Mouse (Mus musculus): ENCODE results near the gene B4galt7. TPM values are rescaled to one million over a fixed set of nuclear protein-coding genes. Genes with fewer than 3 reads are reported as not detected.
A peak's percentile ranks its signal among the peaks of the same experiment; 100 is the strongest.

Gene B4galt7
- total and polyA plus RNA-seq, 2 experiments from 2014 or later, result 15.7 to 37.6 TPM

GRCm38 (mm10) chr13:55600657-55601056, 961 bp downstream of the B4galt7 start:
- H3K9ac ChIP-seq (replicated peaks; ENCODE audit: low read depth, low read length), result peak overlapping the region; percentile 80
- ATAC-seq (ENCODE audit: insufficient read depth, low read depth), result no peak
- no peak overlapping the region for H3K27ac ChIP-seq (ENCODE audit: low read depth)
- DNase-seq (ENCODE audit: low spot score), result no peak
- H3K27me3 ChIP-seq (ENCODE audit: control insufficient read depth, insufficient read depth, low read length), result no peaks in the 10 kb centered on the region
- no peaks in the 10 kb centered on the region for H3K9me3 ChIP-seq (replicated peaks; ENCODE audit: control insufficient read depth, low read length)
- WGBS, result 14% methylated on average over 9 of the region's 9 CpGs
- H3K36me3 ChIP-seq (replicated peaks; ENCODE audit: control insufficient read depth, insufficient read depth, low read length), result peaks cover 30% of the 10 kb centered on the region
- H3K4me3 ChIP-seq (ENCODE audit: low read depth, low read length), result peak overlapping the region; percentile 88
- peak overlapping the region; percentile 92 for H3K4me2 ChIP-seq (ENCODE audit: low read depth, low read length)
- peaks cover 11% of the 10 kb centered on the region for H3K4me1 ChIP-seq (ENCODE audit: control insufficient read depth, insufficient read depth)
- no peak for TF ChIP-seq EP300 (IDR thresholded peaks at IDR 0.05; ENCODE audit: low read depth)
- no peak for TF ChIP-seq CTCF (IDR thresholded peaks at IDR 0.05; ENCODE audit: low read depth)

- no peak overlapping the region for H3K9ac ChIP-seq (replicated peaks; ENCODE audit: low read depth, low read length)
- peaks cover 26% of the 10 kb centered on the region for H3K36me3 ChIP-seq (replicated peaks; ENCODE audit: control insufficient read depth, insufficient read depth, low read length)
- WGBS, result 3% methylated on average over 3 of the region's 3 CpGs
- peaks cover 11% of the 10 kb centered on the region for H3K4me1 ChIP-seq (ENCODE audit: control insufficient read depth, insufficient read depth)
- no peak for ATAC-seq (ENCODE audit: insufficient read depth, low read depth)
- H3K27ac ChIP-seq (ENCODE audit: low read depth), result no peak overlapping the region
- H3K4me3 ChIP-seq (ENCODE audit: low read depth, low read length), result no peak overlapping the region; the same call in 1 of the 2 replicates
- peak; percentile 56 for DNase-seq (ENCODE audit: low spot score)
- no peaks in the 10 kb centered on the region for H3K9me3 ChIP-seq (replicated peaks; ENCODE audit: control insufficient read depth, low read length)
- H3K4me2 ChIP-seq (ENCODE audit: low read depth, low read length), result no peak overlapping the region
- TF ChIP-seq CTCF (IDR thresholded peaks at IDR 0.05; ENCODE audit: low read depth) (peak; percentile 87), EP300 (IDR thresholded peaks at IDR 0.05; ENCODE audit: low read depth) (no peak)
- H3K27me3 ChIP-seq (ENCODE audit: control insufficient read depth, insufficient read depth, low read length), result no peaks in the 10 kb centered on the region
Observed at GRCm38 (mm10) chr13:55601611-55602010, 1.9 kb downstream of the B4galt7 start.

- Histone ChIP-seq H3K4me1 (ENCODE audit: control insufficient read depth, insufficient read depth) (peaks cover 7% of the 10 kb centered on the region), H3K4me2 (ENCODE audit: low read depth, low read length) (no peak overlapping the region), H3K27me3 (ENCODE audit: control insufficient read depth, insufficient read depth, low read length) (no peaks in the 10 kb centered on the region), H3K4me3 (ENCODE audit: low read depth, low read length) (no peak overlapping the region), H3K9me3 (replicated peaks; ENCODE audit: control insufficient read depth, low read length) (no peaks in the 10 kb centered on the region), H3K27ac (ENCODE audit: low read depth) (no peak overlapping the region), H3K9ac (replicated peaks; ENCODE audit: low read depth, low read length) (no peak overlapping the region), H3K36me3 (replicated peaks; ENCODE audit: control insufficient read depth, insufficient read depth, low read length) (peaks cover 44% of the 10 kb centered on the region)
- WGBS, result 87% methylated on average over 3 of the region's 3 CpGs
- TF ChIP-seq CTCF (IDR thresholded peaks at IDR 0.05; ENCODE audit: low read depth) (no peak), EP300 (IDR thresholded peaks at IDR 0.05; ENCODE audit: low read depth) (no peak)
- ATAC-seq (ENCODE audit: insufficient read depth, low read depth) (no peak), DNase-seq (ENCODE audit: low spot score) (no peak)
Observed at GRCm38 (mm10) chr13:55604606-55605005, 4.9 kb downstream of the B4galt7 start.

GRCm38 (mm10) chr13:55606899-55607623, 7.4 kb downstream of the B4galt7 start:
- Histone ChIP-seq H3K27ac (ENCODE audit: low read depth) (no peak overlapping the region), H3K36me3 (replicated peaks; ENCODE audit: control insufficient read depth, insufficient read depth, low read length) (peaks cover 47% of the 10 kb centered on the region)

GRCm38 (mm10) chr13:55607624-55608006, 7.9 kb downstream of the B4galt7 start:
- no peaks in the 10 kb centered on the region for H3K9me3 ChIP-seq (replicated peaks; ENCODE audit: control insufficient read depth, low read length)
- H3K27me3 ChIP-seq (ENCODE audit: control insufficient read depth, insufficient read depth, low read length), result no peaks in the 10 kb centered on the region
- H3K36me3 ChIP-seq (replicated peaks; ENCODE audit: control insufficient read depth, insufficient read depth, low read length), result peaks cover 47% of the 10 kb centered on the region
- H3K27ac ChIP-seq (ENCODE audit: low read depth), result no peak overlapping the region
- no peak for TF ChIP-seq EP300 (IDR thresholded peaks at IDR 0.05; ENCODE audit: low read depth)
- TF ChIP-seq CTCF (IDR thresholded peaks at IDR 0.05; ENCODE audit: low read depth), result no peak
- ATAC-seq (ENCODE audit: insufficient read depth, low read depth) (no peak), DNase-seq (ENCODE audit: low spot score) (no peak)
- no peak overlapping the region for H3K9ac ChIP-seq (replicated peaks; ENCODE audit: low read depth, low read length)
- H3K4me3 ChIP-seq (ENCODE audit: low read depth, low read length), result no peak overlapping the region
- H3K4me1 ChIP-seq (ENCODE audit: control insufficient read depth, insufficient read depth), result no peaks in the 10 kb centered on the region
- no peak overlapping the region for H3K4me2 ChIP-seq (ENCODE audit: low read depth, low read length)
- 95% methylated on average over 2 of the region's 2 CpGs for WGBS

More at GRCm38 (mm10) chr13:55606899-55607623, 7.4 kb downstream of the B4galt7 start:
- no peak for TF ChIP-seq EP300 (IDR thresholded peaks at IDR 0.05; ENCODE audit: low read depth)
- no peak for TF ChIP-seq CTCF (IDR thresholded peaks at IDR 0.05; ENCODE audit: low read depth)
- Histone ChIP-seq H3K9ac (replicated peaks; ENCODE audit: low read depth, low read length) (no peak overlapping the region), H3K27me3 (ENCODE audit: control insufficient read depth, insufficient read depth, low read length) (no peaks in the 10 kb centered on the region), H3K4me2 (ENCODE audit: low read depth, low read length) (no peak overlapping the region), H3K4me1 (ENCODE audit: control insufficient read depth, insufficient read depth) (no peaks in the 10 kb centered on the region), H3K9me3 (replicated peaks; ENCODE audit: control insufficient read depth, low read length) (no peaks in the 10 kb centered on the region), H3K4me3 (ENCODE audit: low read depth, low read length) (no peak overlapping the region)
- ATAC-seq (ENCODE audit: insufficient read depth, low read depth) (no peak), DNase-seq (ENCODE audit: low spot score) (no peak)
- 76% methylated on average over 10 of the region's 10 CpGs for WGBS

- H3K27me3 ChIP-seq (ENCODE audit: control insufficient read depth, insufficient read depth, low read length), result no peaks in the 10 kb centered on the region
- H3K4me3 ChIP-seq (ENCODE audit: low read depth, low read length), result no peak overlapping the region
- TF ChIP-seq CTCF (IDR thresholded peaks at IDR 0.05; ENCODE audit: low read depth) (no peak), EP300 (IDR thresholded peaks at IDR 0.05; ENCODE audit: low read depth) (no peak)
- H3K4me1 ChIP-seq (ENCODE audit: control insufficient read depth, insufficient read depth), result no peaks in the 10 kb centered on the region
- peaks cover 26% of the 10 kb centered on the region for H3K36me3 ChIP-seq (replicated peaks; ENCODE audit: control insufficient read depth, insufficient read depth, low read length)
- H3K27ac ChIP-seq (ENCODE audit: low read depth), result no peak overlapping the region
- H3K9ac ChIP-seq (replicated peaks; ENCODE audit: low read depth, low read length), result no peak overlapping the region
- ATAC-seq (ENCODE audit: insufficient read depth, low read depth) (no peak), DNase-seq (ENCODE audit: low spot score) (no peak)
- H3K4me2 ChIP-seq (ENCODE audit: low read depth, low read length), result no peak overlapping the region
- H3K9me3 ChIP-seq (replicated peaks; ENCODE audit: control insufficient read depth, low read length), result no peaks in the 10 kb centered on the region
- 69% methylated on average over 7 of the region's 7 CpGs for WGBS
Observed at GRCm38 (mm10) chr13:55611996-55612395, 12.3 kb downstream of the B4galt7 start.

Data from heart, postnatal 0 days (tissue).